Mouse (Mus musculus): ENCODE data around the gene Pax5. TPM values are rescaled to one million over a fixed set of nuclear protein-coding genes. Genes with fewer than 3 reads are reported as not detected.

The Pax5 gene
- total and polyA plus RNA-seq, 2 experiments from 2014 or later: 3.0 to 46.0 TPM

DNA sequence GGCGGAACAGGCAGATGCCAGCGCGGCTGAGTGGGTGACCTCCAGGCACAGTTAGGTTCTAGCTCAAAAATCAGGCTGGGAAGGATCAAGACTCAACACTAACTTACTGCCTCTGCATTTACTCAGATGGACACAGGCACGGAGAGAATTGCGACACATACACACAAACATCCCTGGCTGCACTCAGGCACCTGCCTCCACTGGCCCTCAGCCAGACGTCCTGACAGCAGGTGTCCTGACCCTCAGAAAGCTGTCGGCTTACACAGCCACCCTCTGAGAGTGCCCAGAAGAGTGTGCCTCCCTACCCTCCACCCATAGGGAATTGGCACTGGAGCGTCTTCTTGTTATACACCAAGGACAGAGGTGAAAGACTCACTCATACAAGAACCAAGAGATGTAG, 108.9 kb downstream of the Pax5 start:
- no peak for TF ChIP-seq CTCF (IDR thresholded peaks at IDR 0.05)
- Histone ChIP-seq H3K4me2 (ENCODE audit: low read depth, low read length, poor library complexity, severe bottlenecking) (no peak overlapping the region), H3K9me3 (ENCODE audit: low read length) (no peaks in the 10 kb centered on the region), H3K4me3 (ENCODE audit: low read depth, low read length) (no peak overlapping the region), H3K27me3 (ENCODE audit: insufficient read depth, low read length) (no peaks in the 10 kb centered on the region), H3K27ac (ENCODE audit: low read depth, low read length) (no peak overlapping the region), H3K36me3 (ENCODE audit: insufficient read depth, low read length) (no peaks in the 10 kb centered on the region), H3K4me1 (ENCODE audit: insufficient read depth, low read length) (no peaks in the 10 kb centered on the region), H3K9ac (replicated peaks; ENCODE audit: low read length, poor library complexity, severe bottlenecking) (no peak overlapping the region)
- 71% methylated on average over 8 of the region's 8 CpGs for WGBS
- DNase-seq (ENCODE audit: low spot score) (no peak), ATAC-seq (ENCODE audit: low FRiP score) (no peak)

DNA sequence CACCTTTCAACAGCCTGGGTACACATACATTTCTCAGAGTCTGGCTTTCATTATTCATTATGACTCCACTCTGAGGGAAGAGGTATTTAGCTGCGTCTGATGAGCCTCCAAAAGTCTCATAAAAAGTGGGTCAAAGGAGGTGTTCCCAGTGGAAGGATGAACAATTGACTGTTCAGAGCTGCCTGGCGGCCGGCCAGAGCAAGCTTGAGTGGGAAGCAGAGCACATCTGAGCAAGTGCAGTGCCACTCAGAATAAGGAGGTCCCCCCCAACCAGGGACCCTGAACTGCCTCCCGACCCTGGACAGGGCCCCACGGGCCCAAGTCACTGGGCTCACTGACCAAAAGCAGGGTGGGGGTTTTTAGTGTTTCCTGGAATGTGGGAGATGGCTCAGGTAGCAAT, 109.4 kb downstream of the Pax5 start:
- Histone ChIP-seq H3K4me1 (ENCODE audit: insufficient read depth, low read length) (no peaks in the 10 kb centered on the region), H3K27ac (ENCODE audit: low read depth, low read length) (0 out of 2 replicates have a peak overlapping the region, but pooled peaks have one; percentile 6), H3K36me3 (ENCODE audit: insufficient read depth, low read length) (no peaks in the 10 kb centered on the region), H3K4me3 (ENCODE audit: low read depth, low read length) (no peak overlapping the region), H3K4me2 (ENCODE audit: low read depth, low read length, poor library complexity, severe bottlenecking) (no peak overlapping the region), H3K27me3 (ENCODE audit: insufficient read depth, low read length) (no peaks in the 10 kb centered on the region), H3K9ac (replicated peaks; ENCODE audit: low read length, poor library complexity, severe bottlenecking) (no peak overlapping the region), H3K9me3 (ENCODE audit: low read length) (no peaks in the 10 kb centered on the region)
- ATAC-seq (ENCODE audit: low FRiP score) (no peak), DNase-seq (ENCODE audit: low spot score) (peak; percentile 51)
- TF ChIP-seq CTCF (IDR thresholded peaks at IDR 0.05): no peak
- WGBS: 39% methylated on average over 5 of the region's 5 CpGs

DNA sequence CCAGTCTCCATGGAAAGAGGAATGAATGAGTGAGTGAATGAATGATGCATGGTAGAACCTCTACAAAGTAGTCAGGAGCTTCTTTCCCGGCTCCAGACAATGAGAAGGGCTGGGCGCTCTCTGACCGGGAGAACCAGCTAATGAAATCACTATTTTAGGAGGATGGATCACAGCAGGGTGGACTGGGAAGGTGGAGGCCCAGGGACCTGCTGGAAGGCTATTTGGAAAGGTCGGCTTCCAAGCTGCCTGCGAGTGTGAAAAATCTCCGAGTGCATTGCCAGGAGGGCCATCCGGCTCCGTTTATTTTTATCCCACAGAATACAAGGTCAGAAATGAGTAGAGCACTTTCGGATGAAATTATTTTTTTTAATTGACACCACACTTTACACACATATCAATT, 112.3 kb downstream of the Pax5 start:
- no peak overlapping the region for H3K4me2 ChIP-seq (ENCODE audit: low read depth, low read length, poor library complexity, severe bottlenecking)
- 82% methylated on average over 9 of the region's 9 CpGs for WGBS
- no peak overlapping the region for H3K9ac ChIP-seq (replicated peaks; ENCODE audit: low read length, poor library complexity, severe bottlenecking)
- DNase-seq (ENCODE audit: low spot score) (no peak), ATAC-seq (ENCODE audit: low FRiP score) (no peak)
- no peaks in the 10 kb centered on the region for H3K36me3 ChIP-seq (ENCODE audit: insufficient read depth, low read length)
- no peaks in the 10 kb centered on the region for H3K4me1 ChIP-seq (ENCODE audit: insufficient read depth, low read length)
- no peak overlapping the region for H3K4me3 ChIP-seq (ENCODE audit: low read depth, low read length)
- H3K27ac ChIP-seq (ENCODE audit: low read depth, low read length): no peak overlapping the region
- no peaks in the 10 kb centered on the region for H3K9me3 ChIP-seq (ENCODE audit: low read length)
- H3K27me3 ChIP-seq (ENCODE audit: insufficient read depth, low read length): no peaks in the 10 kb centered on the region
- no peak for TF ChIP-seq CTCF (IDR thresholded peaks at IDR 0.05)

DNA sequence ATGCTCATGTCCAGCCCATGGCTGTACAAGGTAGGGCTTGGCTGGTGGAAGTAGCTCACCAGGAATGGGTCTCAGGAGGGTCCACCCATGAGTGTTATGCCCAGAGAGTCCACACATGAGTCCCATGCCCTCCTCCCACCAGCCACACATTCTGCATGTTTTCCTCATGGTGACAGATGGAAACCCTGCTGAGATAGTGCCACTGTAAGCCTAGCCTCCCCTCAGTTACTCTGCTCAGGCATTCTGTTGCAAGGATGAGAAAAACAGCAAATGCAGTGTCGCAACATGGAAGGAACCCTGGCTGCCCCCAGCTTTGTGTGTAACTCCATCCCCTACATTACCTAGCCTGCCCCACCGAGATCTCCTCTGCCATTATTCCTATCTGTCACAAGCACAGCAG, 117.2 kb downstream of the Pax5 start:
- H3K36me3 ChIP-seq (ENCODE audit: insufficient read depth, low read length): no peaks in the 10 kb centered on the region
- no peaks in the 10 kb centered on the region for H3K4me1 ChIP-seq (ENCODE audit: insufficient read depth, low read length)
- H3K9ac ChIP-seq (replicated peaks; ENCODE audit: low read length, poor library complexity, severe bottlenecking): no peak overlapping the region
- no peak overlapping the region for H3K27ac ChIP-seq (ENCODE audit: low read depth, low read length)
- H3K4me2 ChIP-seq (ENCODE audit: low read depth, low read length, poor library complexity, severe bottlenecking): no peak overlapping the region
- WGBS: 94% methylated on average over 2 of the region's 2 CpGs
- no peaks in the 10 kb centered on the region for H3K9me3 ChIP-seq (ENCODE audit: low read length)
- H3K4me3 ChIP-seq (ENCODE audit: low read depth, low read length): no peak overlapping the region
- no peaks in the 10 kb centered on the region for H3K27me3 ChIP-seq (ENCODE audit: insufficient read depth, low read length)
- ATAC-seq (ENCODE audit: low FRiP score) (no peak), DNase-seq (ENCODE audit: low spot score) (no peak)
- TF ChIP-seq CTCF (IDR thresholded peaks at IDR 0.05): no peak

DNA sequence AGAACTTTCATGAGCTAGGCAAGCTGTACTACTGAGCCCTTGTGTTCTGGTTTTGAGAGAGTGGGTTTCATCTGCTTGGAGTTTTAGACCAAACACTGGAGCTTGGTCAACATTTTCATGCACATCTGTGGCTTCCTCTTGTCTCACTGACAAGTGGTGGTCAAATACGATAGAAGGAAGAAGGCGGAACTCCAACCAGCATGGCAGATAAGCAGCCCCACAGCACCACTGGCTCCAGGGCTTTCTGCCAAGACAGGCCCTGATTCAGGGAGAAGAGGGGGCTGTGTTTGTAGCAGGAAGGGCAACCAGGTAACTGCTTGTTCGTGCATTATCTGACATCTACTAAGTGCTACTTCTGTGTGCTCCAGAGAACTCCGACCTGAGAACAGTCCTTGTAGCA, 127.6 kb downstream of the Pax5 start:
- no peak for TF ChIP-seq CTCF (IDR thresholded peaks at IDR 0.05)
- no peaks in the 10 kb centered on the region for H3K27me3 ChIP-seq (ENCODE audit: insufficient read depth, low read length)
- no peak overlapping the region for H3K4me3 ChIP-seq (ENCODE audit: low read depth, low read length)
- 90% methylated on average over 4 of the region's 4 CpGs for WGBS
- H3K4me1 ChIP-seq (ENCODE audit: insufficient read depth, low read length): no peaks in the 10 kb centered on the region
- DNase-seq (ENCODE audit: low spot score): no peak
- no peaks in the 10 kb centered on the region for H3K36me3 ChIP-seq (ENCODE audit: insufficient read depth, low read length)
- H3K9me3 ChIP-seq (ENCODE audit: low read length): no peaks in the 10 kb centered on the region
- H3K9ac ChIP-seq (replicated peaks; ENCODE audit: low read length, poor library complexity, severe bottlenecking): no peak overlapping the region
- H3K27ac ChIP-seq (ENCODE audit: low read depth, low read length): no peak overlapping the region
- no peak overlapping the region for H3K4me2 ChIP-seq (ENCODE audit: low read depth, low read length, poor library complexity, severe bottlenecking)
- no peak for ATAC-seq (ENCODE audit: low FRiP score)

DNA sequence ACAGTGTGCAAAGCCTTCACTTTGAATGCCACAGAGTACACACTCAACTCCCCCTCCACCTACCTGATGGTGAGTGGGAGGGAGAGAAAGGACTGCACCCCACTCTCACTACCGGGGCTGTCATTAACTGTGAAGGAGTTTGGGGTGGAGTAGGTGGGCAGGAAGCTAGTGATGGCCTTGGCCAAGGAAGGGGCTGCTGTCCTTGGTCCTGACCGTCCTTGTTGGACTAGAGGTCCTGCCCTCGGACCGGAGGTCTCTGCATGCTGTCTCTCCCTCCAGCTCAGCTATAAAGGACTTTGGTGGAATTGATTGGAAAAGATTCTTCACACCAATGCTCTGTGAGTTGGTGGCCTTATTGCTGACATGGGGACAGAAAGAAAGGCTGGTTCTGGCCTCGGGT, 131.7 kb downstream of the Pax5 start:
- WGBS: 65% methylated on average over 5 of the region's 5 CpGs
- no peak overlapping the region for H3K4me2 ChIP-seq (ENCODE audit: low read depth, low read length, poor library complexity, severe bottlenecking)
- no peak overlapping the region for H3K9ac ChIP-seq (replicated peaks; ENCODE audit: low read length, poor library complexity, severe bottlenecking)
- DNase-seq (ENCODE audit: low spot score) (no peak), ATAC-seq (ENCODE audit: low FRiP score) (no peak)
- TF ChIP-seq CTCF (IDR thresholded peaks at IDR 0.05): no peak
- H3K4me3 ChIP-seq (ENCODE audit: low read depth, low read length): no peak overlapping the region
- no peaks in the 10 kb centered on the region for H3K36me3 ChIP-seq (ENCODE audit: insufficient read depth, low read length)
- H3K4me1 ChIP-seq (ENCODE audit: insufficient read depth, low read length): no peaks in the 10 kb centered on the region
- H3K9me3 ChIP-seq (ENCODE audit: low read length): no peaks in the 10 kb centered on the region
- no peak overlapping the region for H3K27ac ChIP-seq (ENCODE audit: low read depth, low read length)
- no peaks in the 10 kb centered on the region for H3K27me3 ChIP-seq (ENCODE audit: insufficient read depth, low read length)

All from midbrain, postnatal 0 days (tissue).